Mouse (Mus musculus) intestine, embryonic 15.5 days (tissue): ENCODE results near the gene Gm12184. TPM values are rescaled to one million over a fixed set of nuclear protein-coding genes. Genes with fewer than 3 reads are reported as not detected.
"Not testable (repeated sequence)": the region's sequence is repeated elsewhere in the genome, so short reads cannot be mapped to it uniquely, and the experiment has no call there.

ENCODE experiments used
- ATAC-seq: fragments of 200-750 bp; cut with Nextera tagmentation; 2 replicates; pipeline ENCODE4 v1.8.0; 2017; ENCODE audit warnings: moderate TSS enrichment, moderate library complexity
- H3K27ac ChIP-seq: fragments of 300-500 bp; sonication (generic); 2 replicates; pipeline ENCODE4 v1.5.1; 2015; ENCODE audit warnings: mild to moderate bottlenecking, inconsistent platforms
- H3K27me3 ChIP-seq: fragments of 300-500 bp; sonication (generic); replicated peaks from 2 replicates; pipeline ENCODE4 v1.6.1; 2015; ENCODE audit warnings: inconsistent platforms
- H3K36me3 ChIP-seq: fragments of 300-500 bp; sonication (generic); 2 replicates; pipeline ENCODE4 v1.6.1; 2015; ENCODE audit warnings: inconsistent platforms
- H3K4me1 ChIP-seq: fragments of 300-500 bp; sonication (generic); replicated peaks from 2 replicates; pipeline ENCODE4 v1.6.1; 2015; ENCODE audit warnings: inconsistent platforms
- H3K4me2 ChIP-seq: fragments of 300-500 bp; sonication (generic); replicated peaks from 2 replicates; pipeline ENCODE4 v1.6.1; 2015; ENCODE audit warnings: mild to moderate bottlenecking, inconsistent platforms
- H3K4me3 ChIP-seq: fragments of 300-500 bp; sonication (generic); replicated peaks from 2 replicates; pipeline ENCODE4 v1.5.1; 2015; ENCODE audit warnings: inconsistent platforms
- H3K9ac ChIP-seq: fragments of 300-500 bp; sonication (generic); 2 replicates; pipeline ENCODE4 v1.6.1; 2015; ENCODE audit warnings: inconsistent platforms
- H3K9me3 ChIP-seq: fragments of 300-500 bp; sonication (generic); 2 replicates; pipeline ENCODE4 v1.6.1; 2016; ENCODE audit warnings: inconsistent platforms
- WGBS: fragments of 180-500 bp; shearing (Covaris S2); methylation state at CpG from one replicate; pipeline ENCODE4 v1.1.7; 2015; 5-methylcytosine and 5-hydroxymethylcytosine counted together
- polyA plus RNA-seq: library from polyadenylated mRNA; unstranded; fragments of >200 nt; fragmentation: Nextera tagmentation; extraction: Ambion mirVana; gene quantifications from 2 replicates; pipeline ENCODE4 v1.2.1, GENCODE M21; 2015

The Gm12184 gene
- polyA plus RNA-seq, 1 experiment from 2014 or later, result 5.4 TPM

- Histone ChIP-seq H3K36me3 (peaks cover 53% of the 10 kb centered on the region), H3K27ac (no peak overlapping the region), H3K4me1 (peaks cover 17% of the 10 kb centered on the region), H3K27me3 (no peaks in the 10 kb centered on the region), H3K9me3 (no peaks in the 10 kb centered on the region), H3K9ac (no peak overlapping the region), H3K4me3 (no peak overlapping the region), H3K4me2 (no peak overlapping the region)
- WGBS, result 100% methylated on average over 2 of the region's 2 CpGs
- no peak for ATAC-seq
Observed at GRCm38 (mm10) chr11:48803988-48804387, 22.5 kb downstream of the Gm12184 start.

GRCm38 (mm10) chr11:48801831-48802772, 24.4 kb downstream of the Gm12184 start:
- ATAC-seq, result no peak
- peak overlapping the region; percentile 71 for H3K9ac ChIP-seq
- H3K27me3 ChIP-seq, result no peaks in the 10 kb centered on the region
- no peak overlapping the region for H3K27ac ChIP-seq
- WGBS, result 65% methylated on average over 17 of the region's 17 CpGs
- peaks cover 19% of the 10 kb centered on the region for H3K4me1 ChIP-seq
- peaks cover 42% of the 10 kb centered on the region for H3K36me3 ChIP-seq
- no peaks in the 10 kb centered on the region for H3K9me3 ChIP-seq
- H3K4me3 ChIP-seq, result peak overlapping the region; percentile 65
- H3K4me2 ChIP-seq, result peak overlapping the region; percentile 77

GRCm38 (mm10) chr11:48799921-48800701, 26.3 kb downstream of the Gm12184 start, which contains the start of gene Rack1:
Gene Rack1, plus strand, starts transcription at chr11:48800332.
- Histone ChIP-seq H3K36me3 (peaks cover 30% of the 10 kb centered on the region), H3K4me3 (peak within 1 kb of the TSS; percentile 65), H3K9ac (peak within 1 kb of the TSS; percentile 71), H3K4me2 (peak within 1 kb of the TSS; percentile 77), H3K27me3 (no peaks in the 10 kb centered on the region), H3K9me3 (no peaks in the 10 kb centered on the region), H3K27ac (peak within 1 kb of the TSS; percentile 98), H3K4me1 (peaks cover 19% of the 10 kb centered on the region)
- ATAC-seq, result peak; percentile 92
- under 1% methylated on average over 47 of the region's 47 CpGs for WGBS

GRCm38 (mm10) chr11:48798984-48799920, 27.2 kb downstream of the Gm12184 start:
- Histone ChIP-seq H3K9me3 (no peaks in the 10 kb centered on the region), H3K27me3 (no peaks in the 10 kb centered on the region), H3K4me1 (peaks cover 19% of the 10 kb centered on the region), H3K4me3 (peak overlapping the region; percentile 65), H3K27ac (peak overlapping the region; percentile 98), H3K4me2 (peak overlapping the region; percentile 77), H3K9ac (peak overlapping the region; percentile 71), H3K36me3 (peaks cover 22% of the 10 kb centered on the region)
- peak; percentile 30 for ATAC-seq
- WGBS, result 7% methylated on average over 18 of the region's 18 CpGs

GRCm38 (mm10) chr11:48798308-48798707, 28.1 kb downstream of the Gm12184 start:
- WGBS, result 75% methylated on average over 7 of the region's 7 CpGs
- H3K36me3 ChIP-seq, result peaks cover 14% of the 10 kb centered on the region
- ATAC-seq, result no peak
- H3K9me3 ChIP-seq, result no peaks in the 10 kb centered on the region
- peak overlapping the region; percentile 77 for H3K4me2 ChIP-seq
- H3K4me1 ChIP-seq, result peaks cover 19% of the 10 kb centered on the region
- H3K9ac ChIP-seq, result 0 out of 2 replicates have a peak overlapping the region, but pooled peaks have one; percentile 0
- H3K27ac ChIP-seq, result no peak overlapping the region
- 0 out of 2 replicates have a peak overlapping the region, but pooled peaks have one; percentile 65 for H3K4me3 ChIP-seq
- no peaks in the 10 kb centered on the region for H3K27me3 ChIP-seq

- H3K9ac ChIP-seq, result no peak overlapping the region
- H3K36me3 ChIP-seq, result peaks cover 5% of the 10 kb centered on the region
- H3K4me1 ChIP-seq, result peaks cover 11% of the 10 kb centered on the region
- no peaks in the 10 kb centered on the region for H3K27me3 ChIP-seq
- H3K4me2 ChIP-seq, result no peak overlapping the region
- H3K27ac ChIP-seq, result no peak overlapping the region
- WGBS, result 65% methylated on average over 5 of the region's 5 CpGs
- H3K4me3 ChIP-seq, result no peak overlapping the region
- no peak for ATAC-seq
- no peaks in the 10 kb centered on the region for H3K9me3 ChIP-seq
Observed at GRCm38 (mm10) chr11:48797287-48797686, 29.2 kb downstream of the Gm12184 start.

GRCm38 (mm10) chr11:48796290-48796689, 30.2 kb downstream of the Gm12184 start:
- Histone ChIP-seq H3K27me3 (no peaks in the 10 kb centered on the region), H3K9ac (no peak overlapping the region), H3K27ac (no peak overlapping the region), H3K4me2 (no peak overlapping the region), H3K4me3 (no peak overlapping the region), H3K4me1 (peaks cover 3% of the 10 kb centered on the region), H3K9me3 (no peaks in the 10 kb centered on the region), H3K36me3 (no peaks in the 10 kb centered on the region)
- WGBS, result 81% methylated on average over 4 of the region's 4 CpGs
- no peak for ATAC-seq

GRCm38 (mm10) chr11:48795221-48795620, 31.2 kb downstream of the Gm12184 start:
- H3K36me3 ChIP-seq, result no peaks in the 10 kb centered on the region
- H3K4me1 ChIP-seq, result peaks cover 5% of the 10 kb centered on the region; the same call in 1 of the 2 replicates
- H3K9ac ChIP-seq, result no peak overlapping the region
- H3K27me3 ChIP-seq, result no peaks in the 10 kb centered on the region
- no peak overlapping the region for H3K27ac ChIP-seq
- no peak for ATAC-seq
- no peaks in the 10 kb centered on the region for H3K9me3 ChIP-seq
- no peak overlapping the region for H3K4me3 ChIP-seq
- H3K4me2 ChIP-seq, result no peak overlapping the region
- 94% methylated on average over 7 of the region's 7 CpGs for WGBS

- Histone ChIP-seq H3K27me3 (no peaks in the 10 kb centered on the region), H3K27ac (no peak overlapping the region), H3K4me1 (peaks cover 2% of the 10 kb centered on the region; the same call in 1 of the 2 replicates), H3K4me3 (no peak overlapping the region), H3K9me3 (no peaks in the 10 kb centered on the region), H3K36me3 (no peaks in the 10 kb centered on the region), H3K4me2 (no peak overlapping the region), H3K9ac (no peak overlapping the region)
- ATAC-seq, result no peak
- 96% methylated on average over 3 of the region's 3 CpGs for WGBS
Observed at GRCm38 (mm10) chr11:48793184-48793583, 33.3 kb downstream of the Gm12184 start.

GRCm38 (mm10) chr11:48791894-48792293, 34.6 kb downstream of the Gm12184 start:
- H3K9ac ChIP-seq, H3K4me1 ChIP-seq, H3K9me3 ChIP-seq, H3K36me3 ChIP-seq, ATAC-seq, H3K27ac ChIP-seq, H3K27me3 ChIP-seq, H3K4me2 ChIP-seq, H3K4me3 ChIP-seq: not testable (repeated sequence)
- WGBS, result 89% methylated on average over 9 of the region's 9 CpGs

- ATAC-seq, result peak; percentile 32
- H3K36me3 ChIP-seq, result no peaks in the 10 kb centered on the region
- no peaks in the 10 kb centered on the region for H3K27me3 ChIP-seq
- 0 out of 2 replicates have a peak overlapping the region, but pooled peaks have one; percentile 1 for H3K9ac ChIP-seq
- 31% methylated on average over 8 of the region's 8 CpGs for WGBS
- no peaks in the 10 kb centered on the region for H3K9me3 ChIP-seq
- peak overlapping the region; percentile 56 for H3K4me2 ChIP-seq
- peaks cover 2% of the 10 kb centered on the region; the same call in 1 of the 2 replicates for H3K4me1 ChIP-seq
- H3K27ac ChIP-seq, result no peak overlapping the region
- no peak overlapping the region for H3K4me3 ChIP-seq
Observed at GRCm38 (mm10) chr11:48790946-48791345, 35.5 kb downstream of the Gm12184 start.
